Mouse (Mus musculus): ENCODE measurements around the gene Egln2. TPM values are rescaled to one million over a fixed set of nuclear protein-coding genes. Genes with fewer than 3 reads are reported as not detected.

Gene Egln2
- total RNA-seq, 4 experiments from 2014 or later = 60.7 to 62.6 (median 62.2) TPM

GRCm38 (mm10) chr7:27177942-27178323, 11.3 kb upstream of the Egln2 start:
- no peak for DNase-seq (ENCODE audit: low spot score)

DNA sequence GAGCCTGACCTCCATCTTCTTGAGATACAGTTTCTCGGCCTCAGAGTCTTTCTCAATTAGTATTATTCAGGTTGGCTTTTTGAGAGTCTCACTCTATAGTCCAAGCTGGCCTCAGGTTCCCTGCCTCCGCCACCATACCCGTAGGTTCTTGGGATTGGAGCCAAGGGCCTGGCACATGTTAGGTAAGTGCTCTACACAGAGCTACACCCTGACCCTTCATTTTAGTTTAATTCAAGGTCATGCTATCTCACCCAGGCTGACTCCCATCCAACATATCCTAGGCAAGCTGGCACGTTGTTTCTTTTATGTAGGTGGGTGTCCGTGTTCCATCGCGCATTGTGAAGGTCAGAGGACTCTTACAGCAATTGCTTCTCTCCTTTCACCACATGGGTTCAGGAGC, 8.3 kb upstream of the Egln2 start:
- no peak for DNase-seq (ENCODE audit: low spot score)

- no peak for DNase-seq (ENCODE audit: low spot score)
Measured at GRCm38 (mm10) chr7:27174496-27174895, 7.9 kb upstream of the Egln2 start.

DNA sequence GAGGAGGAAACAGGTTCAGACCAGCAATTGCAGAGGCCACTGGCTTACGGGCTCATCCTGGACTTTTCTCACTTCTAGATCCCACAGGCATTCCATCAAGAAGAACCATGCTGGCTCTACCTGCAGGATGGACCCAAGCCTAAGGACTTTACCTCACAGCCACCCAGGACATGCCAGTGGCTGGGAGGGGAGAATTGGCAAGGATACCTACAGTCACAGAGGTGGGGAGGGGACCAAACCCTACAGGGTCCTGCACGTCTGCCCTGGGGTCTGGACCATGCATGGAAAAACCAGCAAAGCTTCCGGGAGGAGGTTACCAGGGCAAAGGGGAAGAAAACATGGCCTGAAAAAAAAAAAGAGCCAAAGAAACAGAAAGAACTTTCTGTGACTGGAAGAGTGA, 4.4 kb upstream of the Egln2 start:
- DNase-seq (ENCODE audit: low spot score) = no peak

- no peak for DNase-seq (ENCODE audit: low spot score)
Measured at GRCm38 (mm10) chr7:27168371-27168770, 1.8 kb upstream of the Egln2 start.

DNA sequence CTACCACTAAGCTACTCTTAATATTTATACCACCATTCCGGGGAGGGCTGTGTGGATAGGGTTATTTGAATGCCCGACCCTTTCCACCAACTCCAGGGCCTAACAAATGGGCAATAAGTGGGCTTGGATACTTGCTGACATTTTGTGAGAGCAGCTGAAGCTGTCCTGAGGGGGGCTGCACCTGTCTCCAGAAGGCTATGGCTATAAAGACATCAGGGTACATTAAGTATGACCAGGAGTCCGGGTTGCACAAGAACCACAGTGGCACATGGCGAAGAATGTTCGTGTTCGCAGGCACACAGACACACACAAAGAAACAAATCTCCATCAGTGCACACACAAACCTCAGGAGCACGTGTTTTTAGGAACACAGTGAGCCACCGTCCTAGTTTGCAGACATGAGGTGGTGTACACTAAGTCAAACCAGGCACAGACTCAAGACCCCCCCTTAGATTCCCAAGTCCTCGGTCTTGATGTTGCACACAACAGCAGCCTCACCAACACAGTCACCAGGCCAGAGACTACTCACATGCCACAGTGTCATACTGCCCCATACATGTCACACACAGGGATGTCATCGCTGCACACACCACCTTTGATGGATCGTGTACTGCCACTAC, 983 bp upstream of the Egln2 start:
- no peak for DNase-seq (ENCODE audit: low spot score)

DNA sequence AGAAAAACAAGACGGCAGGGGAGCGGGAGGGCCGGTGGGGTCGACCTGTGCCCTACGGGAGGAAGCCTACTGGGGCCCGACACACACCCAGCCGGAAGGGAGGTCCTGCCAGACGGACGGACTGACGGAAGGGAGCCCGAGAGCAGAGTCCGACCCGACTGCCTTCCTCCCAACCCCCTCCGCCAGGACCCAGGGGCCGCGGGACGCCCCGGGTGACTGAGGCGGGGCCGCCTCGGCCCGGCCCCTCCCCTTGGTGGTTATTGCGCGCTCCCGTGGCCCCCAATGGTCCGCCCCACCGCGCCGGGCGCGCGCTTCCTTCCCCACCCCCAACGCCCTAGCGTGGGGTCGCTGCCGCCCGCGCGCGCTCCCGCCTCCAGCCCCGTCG, 381 bp downstream of the Egln2 start:
- peak; percentile 88 for DNase-seq (ENCODE audit: low spot score)

DNA sequence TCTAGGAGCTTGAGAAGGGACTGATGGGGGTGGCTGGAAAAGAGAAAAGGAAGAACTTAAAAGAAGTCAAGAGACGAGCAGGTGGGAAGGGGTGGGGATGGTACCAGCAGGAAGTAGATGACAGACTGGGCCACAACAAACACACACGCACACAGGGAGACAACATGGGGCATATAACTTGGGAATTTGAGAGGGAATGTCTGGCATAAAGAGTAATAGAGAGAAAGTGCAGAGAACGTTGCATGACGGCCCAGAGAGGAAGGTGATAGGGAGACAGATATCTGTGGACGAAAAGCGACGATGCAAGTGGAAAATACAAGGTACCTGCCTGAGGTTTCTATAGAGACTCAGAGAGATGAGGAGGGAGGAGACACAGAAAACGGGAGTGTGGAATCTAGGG, 906 bp downstream of the Egln2 start:
- DNase-seq (ENCODE audit: low spot score) = no peak

DNA sequence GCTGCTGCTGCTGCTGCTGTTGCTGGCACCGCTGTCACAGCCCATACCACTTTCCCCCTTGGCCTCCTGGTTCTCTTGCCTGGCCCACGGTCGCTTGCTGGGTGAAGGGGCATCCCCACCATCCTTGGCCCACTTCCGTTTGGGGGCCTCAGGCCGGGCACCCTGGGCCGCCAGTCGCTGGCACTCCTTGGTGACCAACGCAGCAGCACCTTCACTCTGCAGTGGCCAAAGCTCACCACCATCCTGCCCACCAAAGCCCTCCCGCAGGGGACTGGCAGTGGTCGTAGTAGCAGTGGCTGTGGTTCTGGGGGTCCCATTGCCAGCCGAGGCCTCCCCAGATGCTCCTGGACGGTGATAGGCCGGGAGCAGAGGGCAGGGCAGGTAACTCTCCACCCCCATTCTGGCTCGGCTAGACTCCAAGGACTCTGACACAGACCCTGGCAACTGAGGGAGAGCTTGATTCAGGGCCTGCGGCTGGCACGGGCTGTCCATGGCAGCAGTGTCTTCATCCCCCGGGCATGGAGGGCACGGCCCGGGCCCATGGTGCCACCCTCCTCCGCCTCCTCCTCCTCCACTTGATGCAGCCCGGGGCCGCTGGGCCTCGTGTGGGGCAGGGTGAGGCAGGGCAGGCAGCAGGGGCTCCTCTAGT, 1.5 kb downstream of the Egln2 start:
- DNase-seq (ENCODE audit: low spot score) = no peak

- DNase-seq (ENCODE audit: low spot score) = no peak
Measured at GRCm38 (mm10) chr7:27164112-27164947, 2.3 kb downstream of the Egln2 start.

- DNase-seq (ENCODE audit: low spot score) = no peak
Measured at GRCm38 (mm10) chr7:27163450-27163805, 3.2 kb downstream of the Egln2 start.

DNA sequence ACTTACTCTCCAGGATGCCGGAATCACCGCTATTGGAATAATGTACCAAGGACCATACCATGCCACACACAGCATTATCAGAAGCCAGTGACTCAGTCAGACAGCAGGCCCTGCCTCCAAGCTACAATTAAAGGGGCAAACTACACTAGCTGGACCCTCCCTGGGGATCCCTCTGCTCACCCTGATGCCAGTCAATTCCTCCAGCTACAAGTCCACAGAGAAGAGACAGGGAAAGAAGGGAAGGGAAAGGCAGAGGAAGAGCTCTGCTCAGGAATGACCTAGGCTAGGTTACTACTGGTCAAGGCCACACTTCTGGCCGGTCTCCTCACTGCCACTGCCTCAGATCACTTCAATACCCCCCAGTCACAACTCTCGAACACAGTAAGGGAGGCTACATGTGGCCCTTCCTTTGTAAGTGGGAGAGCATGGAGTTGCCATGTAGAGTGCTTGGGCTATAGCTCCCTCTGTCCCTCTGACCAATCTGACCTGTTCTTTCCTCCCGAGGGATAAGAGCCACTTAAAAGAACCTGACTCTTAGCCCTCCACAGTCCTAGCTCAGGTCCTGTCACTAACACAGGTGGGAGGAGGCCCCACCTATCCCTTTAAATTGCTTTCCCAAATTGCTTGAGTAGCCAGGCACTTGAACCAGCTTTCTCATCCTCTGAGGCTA, 3.7 kb downstream of the Egln2 start:
- no peak for DNase-seq (ENCODE audit: low spot score)

- DNase-seq (ENCODE audit: low spot score) = no peak
Measured at GRCm38 (mm10) chr7:27161744-27162143, 4.9 kb downstream of the Egln2 start.

GRCm38 (mm10) chr7:27160921-27161320, 5.7 kb downstream of the Egln2 start:
- no peak for DNase-seq (ENCODE audit: low spot score)

- DNase-seq (ENCODE audit: low spot score) = peak; percentile 88
Measured at GRCm38 (mm10) chr7:27159882-27160281, 6.7 kb downstream of the Egln2 start.

DNA sequence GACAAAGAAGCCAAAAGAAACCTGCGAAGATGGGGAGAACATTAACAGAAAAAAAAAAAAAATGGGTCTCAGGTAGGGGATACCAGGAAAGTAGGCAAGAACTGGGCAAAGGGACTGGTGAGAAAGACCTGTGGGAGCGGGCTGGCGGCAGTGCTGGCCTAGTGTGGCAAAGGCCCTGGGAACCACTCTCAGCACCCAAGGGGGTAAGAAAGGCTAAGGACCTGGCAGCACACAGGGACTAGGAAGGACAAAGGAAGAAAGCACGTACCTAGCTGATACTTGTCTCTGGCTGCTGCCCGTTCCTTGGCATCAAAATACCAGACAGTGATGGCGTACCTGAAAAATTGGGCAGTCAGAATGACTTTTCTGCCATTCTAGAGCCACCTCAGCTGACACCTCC, 7.3 kb downstream of the Egln2 start:
- no peak for DNase-seq (ENCODE audit: low spot score)

- DNase-seq (ENCODE audit: low spot score) = no peak
Measured at GRCm38 (mm10) chr7:27158171-27158570, 8.4 kb downstream of the Egln2 start.

DNA sequence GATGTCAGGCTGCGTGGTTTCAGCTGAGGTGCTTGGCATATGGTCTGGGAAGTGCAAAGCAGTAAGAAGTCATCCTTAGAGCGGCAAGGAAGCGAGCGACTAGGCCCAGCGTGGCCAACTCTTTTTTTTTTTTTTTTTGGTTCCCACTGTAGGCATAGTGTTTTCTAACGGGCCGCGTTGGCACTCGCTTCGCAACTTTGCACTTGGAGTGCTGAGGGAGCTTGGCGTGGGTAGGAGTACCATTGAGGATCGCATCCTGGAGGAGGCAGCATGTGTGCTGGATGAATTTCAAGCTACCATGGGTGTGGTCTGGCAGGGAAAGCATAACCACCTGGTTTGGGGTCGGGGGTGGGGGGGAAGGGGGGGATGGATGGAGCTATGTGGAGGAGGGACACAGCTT, 10.6 kb downstream of the Egln2 start:
- no peak for DNase-seq (ENCODE audit: low spot score)

DNA sequence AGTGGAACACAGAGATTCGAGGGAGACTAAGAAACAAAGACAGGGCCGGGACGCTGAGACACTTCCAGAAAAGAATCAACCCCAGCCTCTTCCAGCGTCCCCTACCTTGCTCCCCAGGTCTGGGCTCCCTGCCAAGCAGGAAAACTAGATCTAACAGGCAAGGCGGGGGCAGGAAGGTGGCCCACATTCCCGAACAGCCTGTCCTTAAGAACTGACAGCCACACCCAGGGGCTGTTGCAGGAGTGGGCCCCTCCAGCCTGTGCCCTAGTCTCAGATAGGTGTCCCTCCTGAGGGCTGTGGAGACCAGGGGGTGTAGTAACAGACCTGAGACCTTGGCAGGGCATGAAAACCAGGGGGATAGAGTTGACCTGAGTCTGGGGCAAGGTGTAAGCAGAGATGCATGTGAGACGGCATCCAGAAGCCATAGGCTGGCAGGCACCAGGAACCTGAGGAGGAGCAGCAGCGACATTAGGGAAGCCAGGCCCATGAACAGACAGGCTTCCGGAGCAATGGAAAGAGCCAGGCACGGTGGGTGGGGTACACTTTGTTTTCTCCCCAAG, 13.3 kb downstream of the Egln2 start, which contains the start of gene Cyp2t4:
Gene Cyp2t4 (plus strand): TSS at position 510 of the 560 bp plus-strand sequence.
- peak; percentile 60 for DNase-seq (ENCODE audit: low spot score)

- DNase-seq (ENCODE audit: low spot score) = no peak
Measured at GRCm38 (mm10) chr7:27136410-27136996, 30.1 kb downstream of the Egln2 start.

- no peak for DNase-seq (ENCODE audit: low spot score)
Measured at GRCm38 (mm10) chr7:27133757-27134156, 32.8 kb downstream of the Egln2 start.

DNA sequence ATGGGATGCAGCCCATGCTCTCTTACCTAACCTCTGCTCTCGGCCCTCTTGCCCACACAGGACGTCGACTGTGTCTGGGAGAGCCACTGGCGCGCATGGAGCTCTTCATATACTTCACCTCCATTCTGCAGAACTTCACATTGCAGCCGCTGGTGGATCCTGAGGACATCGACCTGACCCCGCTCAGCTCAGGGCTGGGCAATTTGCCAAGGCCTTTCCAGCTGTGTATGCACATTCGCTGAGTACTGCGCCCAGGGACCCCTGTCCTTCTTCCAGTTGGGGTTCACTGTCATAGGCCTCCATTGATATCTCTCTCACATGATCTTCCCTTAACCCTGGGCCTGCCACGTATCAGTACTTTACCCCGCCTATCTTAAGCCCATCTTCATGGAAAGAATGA, 33.4 kb downstream of the Egln2 start:
- no peak for DNase-seq (ENCODE audit: low spot score)
